Mouse (Mus musculus): ENCODE measurements around the gene Stfa3.
"Not testable (repeated sequence)": the region's sequence is repeated elsewhere in the genome, so short reads cannot be mapped to it uniquely, and the experiment has no call there.

Stfa3 gene

GRCm38 (mm10) chr16:36455342-36455802 is at the start of gene Stfa3:
Gene Stfa3, minus strand, starts transcription at chr16:36455392.
- DNase-seq, result no peak

GRCm38 (mm10) chr16:36502286-36502685 is 47.1 kb upstream of the Stfa3 start:
- peak; percentile 27 for DNase-seq

GRCm38 (mm10) chr16:36492420-36492819 is 37.2 kb upstream of the Stfa3 start:
- DNase-seq, result peak; percentile 66

- DNase-seq, result no peak
Measured at GRCm38 (mm10) chr16:36476866-36477265, 21.7 kb upstream of the Stfa3 start.

GRCm38 (mm10) chr16:36475530-36475929 is 20.3 kb upstream of the Stfa3 start:
- no peak for DNase-seq

- DNase-seq, result no peak
Measured at GRCm38 (mm10) chr16:36474849-36475248, 19.7 kb upstream of the Stfa3 start.

- DNase-seq, result no peak
Measured at GRCm38 (mm10) chr16:36473217-36474216, 18.3 kb upstream of the Stfa3 start.

GRCm38 (mm10) chr16:36471066-36471633 is 16.0 kb upstream of the Stfa3 start:
- no peak for DNase-seq

- no peak for DNase-seq
Measured at GRCm38 (mm10) chr16:36469955-36470478, 14.8 kb upstream of the Stfa3 start.

GRCm38 (mm10) chr16:36469367-36469766 is 14.2 kb upstream of the Stfa3 start:
- no peak for DNase-seq

GRCm38 (mm10) chr16:36468862-36469261 is 13.7 kb upstream of the Stfa3 start:
- DNase-seq, result no peak

- no peak for DNase-seq
Measured at GRCm38 (mm10) chr16:36467936-36468335, 12.7 kb upstream of the Stfa3 start.

GRCm38 (mm10) chr16:36465436-36465835 is 10.2 kb upstream of the Stfa3 start:
- no peak for DNase-seq

GRCm38 (mm10) chr16:36464076-36464475 is 8.9 kb upstream of the Stfa3 start:
- DNase-seq, result no peak

GRCm38 (mm10) chr16:36460426-36460825 is 5.2 kb upstream of the Stfa3 start:
- DNase-seq, result no peak

- not testable (repeated sequence) for DNase-seq
Measured at GRCm38 (mm10) chr16:36420979-36421378, 34.2 kb downstream of the Stfa3 start.

GRCm38 (mm10) chr16:36408357-36408756 is 46.8 kb downstream of the Stfa3 start, which contains the start of gene Stfa2:
Gene Stfa2, minus strand, starts transcription at chr16:36408457.
- DNase-seq, result no peak
